Mouse (Mus musculus) adipocyte (in vitro differentiated cells): ENCODE results near the gene Zwilch.
A peak's percentile ranks its signal among the peaks of the same experiment; 100 is the strongest.

Experiments used
- DNase-seq: peaks from one replicate; pipeline ENCODE4 v3.0.0-alpha.2; 2016; ENCODE audit warnings: low spot score

Gene Zwilch

GRCm38 (mm10) chr9:64105301-64105700 lies 67.6 kb downstream of the Zwilch start:
- DNase-seq: peak; percentile 82

DNA sequence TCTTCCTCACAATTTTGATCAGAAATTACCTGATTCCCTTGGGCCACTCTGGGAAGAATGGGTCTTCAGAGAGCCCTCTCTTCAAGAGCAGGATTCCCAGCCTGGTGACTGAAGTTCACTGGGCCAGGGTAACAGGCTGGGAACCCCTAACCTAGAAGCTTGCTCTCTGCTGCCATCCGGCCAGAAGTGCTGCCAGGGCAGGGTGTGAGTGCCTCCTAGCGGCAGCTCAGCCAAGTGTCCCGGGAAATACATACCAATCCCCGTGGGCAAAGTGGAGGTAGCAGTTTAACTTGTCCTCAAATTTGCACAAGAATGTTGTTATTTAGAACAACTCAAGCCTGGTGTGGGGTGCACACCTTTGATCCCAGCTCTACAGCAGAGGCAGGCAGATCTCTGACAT lies 72.5 kb downstream of the Zwilch start:
- peak; percentile 82 for DNase-seq

DNA sequence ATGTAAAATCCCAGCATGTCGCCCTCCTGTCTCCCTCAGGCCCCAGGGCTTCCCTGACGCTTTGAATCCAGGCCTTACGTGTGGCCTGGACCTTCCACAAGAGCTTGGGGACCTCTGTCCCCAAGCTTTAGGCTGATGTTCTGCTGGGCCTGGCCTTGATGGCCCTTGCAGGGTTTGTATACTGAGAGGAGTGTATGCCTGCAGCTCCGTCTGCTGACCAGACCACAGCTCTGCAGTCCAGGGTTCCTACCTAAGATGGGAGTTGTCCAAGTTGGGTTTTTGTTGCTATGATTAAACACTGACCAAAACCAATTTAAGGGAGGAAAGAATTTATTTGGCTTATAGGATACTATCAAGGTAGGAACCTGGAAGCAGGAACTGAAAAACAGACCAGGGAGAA lies 74.6 kb downstream of the Zwilch start:
- DNase-seq: peak; percentile 39

- no peak for DNase-seq
Measured at GRCm38 (mm10) chr9:64094083-64094482, 78.8 kb downstream of the Zwilch start.

- no peak for DNase-seq
Measured at GRCm38 (mm10) chr9:64089004-64089403, 83.9 kb downstream of the Zwilch start.

DNA sequence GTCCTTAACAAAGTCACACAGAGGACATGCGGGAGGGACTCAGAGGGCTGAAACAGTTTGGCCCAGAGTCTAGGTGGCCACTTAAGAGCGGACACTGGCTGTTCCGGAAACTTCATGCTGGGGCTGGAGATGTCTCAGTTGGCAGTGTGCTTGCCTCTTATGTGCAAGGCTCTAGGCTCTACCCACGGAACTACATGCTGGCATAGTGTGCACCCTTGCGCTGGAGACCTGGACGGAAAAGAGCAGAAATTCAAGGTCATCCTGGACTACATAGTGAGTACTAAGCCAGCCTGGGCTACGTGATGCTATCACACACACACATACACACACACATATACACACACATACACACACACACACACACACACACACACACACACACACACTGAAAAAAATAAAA lies 84.6 kb downstream of the Zwilch start:
- DNase-seq: no peak

DNA sequence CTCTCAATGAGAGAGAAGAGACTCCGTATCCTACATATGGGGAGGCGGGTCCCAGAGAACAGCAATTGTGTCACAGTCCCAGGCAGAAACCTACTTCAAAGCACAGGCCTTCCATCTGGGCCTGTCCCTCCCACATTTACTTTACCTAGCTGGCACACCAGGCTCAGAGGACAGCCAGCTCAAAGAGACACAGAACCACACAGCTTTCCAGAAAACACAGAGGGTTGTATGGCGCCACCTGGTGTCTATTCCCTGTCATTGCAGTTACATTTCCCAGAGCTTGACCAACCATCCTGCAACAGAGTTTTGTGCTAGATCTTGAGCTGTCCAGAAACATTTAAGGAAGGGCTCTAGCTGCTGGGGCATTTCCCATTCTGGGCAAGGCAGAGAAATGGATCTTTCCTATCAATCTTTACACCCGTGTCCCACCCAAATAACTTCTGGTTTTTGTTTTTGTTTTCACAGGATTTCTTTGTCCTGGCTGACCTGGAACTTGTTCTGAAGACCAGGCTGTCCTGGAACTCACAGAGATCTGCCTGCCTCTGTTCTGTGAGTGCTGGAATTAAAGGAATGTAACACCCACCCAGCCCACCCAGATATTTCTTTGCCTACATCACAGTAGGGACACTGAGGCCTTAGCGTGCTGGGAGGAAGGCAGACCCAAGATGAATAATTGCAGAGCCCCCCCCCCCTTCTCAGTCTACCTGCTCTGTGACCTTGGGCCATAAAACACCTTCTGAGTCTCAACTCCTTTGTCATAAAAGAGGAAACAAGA lies 85.3 kb downstream of the Zwilch start:
- peak; percentile 85 for DNase-seq
